Mouse (Mus musculus) forebrain, postnatal 0 days (tissue): ENCODE measurements at regions not wholly inside any gene's neighbourhood (a gene's known extent, or its start where the extent isn't known, plus 50 kb on each side); places are given as distances from the start of the nearest gene placed in this dataset.

ENCODE experiments used
- ATAC-seq: fragments of 200-750 bp; cut with Nextera tagmentation; 2 replicates; pipeline ENCODE4 v1.8.0; 2017; ENCODE audit warnings: mild to moderate bottlenecking, moderate library complexity
- DNase-seq: peaks from one replicate; pipeline ENCODE4 v3.0.0-alpha.2; 2015
- H3K27ac ChIP-seq: fragments of 300-500 bp; sonication (generic); 2 replicates; pipeline ENCODE4 v1.5.1; 2014; ENCODE audit warnings: low read depth, mild to moderate bottlenecking, antibody characterized with exemption, low read length, moderate library complexity, mixed read lengths
- H3K27me3 ChIP-seq: fragments of 300-500 bp; sonication (generic); 2 replicates; pipeline ENCODE4 v1.6.1; 2014; ENCODE audit warnings: mild to moderate bottlenecking, low read length, mixed read lengths; ENCODE audit not compliant: insufficient read depth
- H3K36me3 ChIP-seq: fragments of 300-500 bp; sonication (generic); 2 replicates; pipeline ENCODE4 v1.6.1; 2014; ENCODE audit warnings: mild to moderate bottlenecking, moderate library complexity; ENCODE audit not compliant: insufficient read depth
- H3K4me1 ChIP-seq: fragments of 300-500 bp; sonication (generic); 2 replicates; pipeline ENCODE4 v1.6.1; 2014; ENCODE audit warnings: antibody characterized with exemption; ENCODE audit not compliant: insufficient read depth
- H3K4me2 ChIP-seq: fragments of 300-500 bp; sonication (generic); 2 replicates; pipeline ENCODE4 v1.6.1; 2014; ENCODE audit warnings: low read depth, mild to moderate bottlenecking, moderate library complexity
- H3K4me3 ChIP-seq: fragments of 300-500 bp; sonication (generic); 2 replicates; pipeline ENCODE4 v1.5.1; 2014; ENCODE audit warnings: low read depth, low read length, mixed read lengths
- H3K9ac ChIP-seq: fragments of 300-500 bp; sonication (generic); 2 replicates; pipeline ENCODE4 v1.6.1; 2014; ENCODE audit warnings: mild to moderate bottlenecking
- H3K9me3 ChIP-seq: fragments of 300-500 bp; sonication (generic); 2 replicates; pipeline ENCODE4 v1.6.1; 2016; ENCODE audit warnings: low read length
- CTCF ChIP-seq: sonication (generic); IDR thresholded peaks from 2 replicates; pipeline ENCODE4 v1.5.1; 2016; ENCODE audit warnings: antibody characterized with exemption, control low read depth, low read depth
- WGBS: fragments of 180-500 bp; shearing (Covaris S2); extraction: QIAGEN DNeasy Blood & Tissue Kit; methylation state at CpG from one replicate; pipeline ENCODE4 v1.1.7; 2014; 5-methylcytosine and 5-hydroxymethylcytosine counted together

- H3K9me3 ChIP-seq, result no peaks in the 10 kb centered on the region
- WGBS, result 65% methylated on average over 2 of the region's 2 CpGs
- H3K9ac ChIP-seq, result no peak overlapping the region
- H3K4me3 ChIP-seq, result no peak overlapping the region
- no peak overlapping the region for H3K27ac ChIP-seq
- no peak overlapping the region for H3K4me2 ChIP-seq
- no peaks in the 10 kb centered on the region for H3K4me1 ChIP-seq
- no peaks in the 10 kb centered on the region for H3K36me3 ChIP-seq
- ATAC-seq (no peak), DNase-seq (no peak)
- no peak for TF ChIP-seq CTCF
- no peaks in the 10 kb centered on the region for H3K27me3 ChIP-seq
Measured at GRCm38 (mm10) chr3:128941156-128941555, 258.5 kb upstream of the Pitx2 start.

GRCm38 (mm10) chr3:128944631-128945030, 255.0 kb upstream of the Pitx2 start:
- DNase-seq (no peak), ATAC-seq (no peak)
- 81% methylated on average over 6 of the region's 6 CpGs for WGBS
- no peak for TF ChIP-seq CTCF
- Histone ChIP-seq H3K4me2 (no peak overlapping the region), H3K9me3 (no peaks in the 10 kb centered on the region), H3K4me3 (no peak overlapping the region), H3K36me3 (no peaks in the 10 kb centered on the region), H3K27ac (no peak overlapping the region), H3K27me3 (no peaks in the 10 kb centered on the region), H3K9ac (no peak overlapping the region), H3K4me1 (no peaks in the 10 kb centered on the region)

- no peak for ATAC-seq
- Histone ChIP-seq H3K27ac (no peak overlapping the region), H3K9ac (no peak overlapping the region), H3K27me3 (no peaks in the 10 kb centered on the region), H3K4me3 (no peak overlapping the region), H3K9me3 (no peaks in the 10 kb centered on the region), H3K4me1 (no peaks in the 10 kb centered on the region), H3K4me2 (no peak overlapping the region), H3K36me3 (no peaks in the 10 kb centered on the region)
- WGBS, result 98% methylated on average over 8 of the region's 8 CpGs
- TF ChIP-seq CTCF, result no peak
- DNase-seq, result no peak
Measured at GRCm38 (mm10) chr3:128954886-128955285, 244.8 kb upstream of the Pitx2 start.

- WGBS, result 78% methylated on average over 5 of the region's 5 CpGs
- no peaks in the 10 kb centered on the region for H3K4me1 ChIP-seq
- H3K4me2 ChIP-seq, result no peak overlapping the region
- TF ChIP-seq CTCF, result no peak
- no peaks in the 10 kb centered on the region for H3K27me3 ChIP-seq
- H3K4me3 ChIP-seq, result no peak overlapping the region
- no peak overlapping the region for H3K27ac ChIP-seq
- ATAC-seq (no peak), DNase-seq (no peak)
- no peaks in the 10 kb centered on the region for H3K9me3 ChIP-seq
- no peak overlapping the region for H3K9ac ChIP-seq
- no peaks in the 10 kb centered on the region for H3K36me3 ChIP-seq
Measured at GRCm38 (mm10) chr3:128976752-128977151, 222.9 kb upstream of the Pitx2 start.

- no peak for DNase-seq
- H3K27ac ChIP-seq, result no peak overlapping the region
- H3K4me2 ChIP-seq, result no peak overlapping the region
- no peaks in the 10 kb centered on the region for H3K36me3 ChIP-seq
- H3K4me1 ChIP-seq, result no peaks in the 10 kb centered on the region
- WGBS, result 81% methylated on average over 17 of the region's 17 CpGs
- H3K9me3 ChIP-seq, result no peaks in the 10 kb centered on the region
- H3K9ac ChIP-seq, result no peak overlapping the region
- no peaks in the 10 kb centered on the region for H3K27me3 ChIP-seq
- H3K4me3 ChIP-seq, result no peak overlapping the region
- no peak for TF ChIP-seq CTCF
- 0 out of 2 replicates have a peak, but pooled peaks have one; percentile 10 for ATAC-seq
Measured at GRCm38 (mm10) chr3:128990183-128990912, 209.3 kb upstream of the Pitx2 start.

GRCm38 (mm10) chr3:129002866-129003265, 196.8 kb upstream of the Pitx2 start:
- ATAC-seq (no peak; the same call in 1 of the 2 replicates), DNase-seq (no peak)
- H3K9me3 ChIP-seq, result no peaks in the 10 kb centered on the region
- no peak overlapping the region for H3K9ac ChIP-seq
- TF ChIP-seq CTCF, result no peak
- 46% methylated on average over 7 of the region's 7 CpGs for WGBS
- no peak overlapping the region for H3K4me3 ChIP-seq
- H3K27me3 ChIP-seq, result no peaks in the 10 kb centered on the region
- no peak overlapping the region for H3K4me2 ChIP-seq
- H3K36me3 ChIP-seq, result no peaks in the 10 kb centered on the region
- H3K27ac ChIP-seq, result no peak overlapping the region
- no peaks in the 10 kb centered on the region for H3K4me1 ChIP-seq

- Histone ChIP-seq H3K27ac (no peak overlapping the region), H3K27me3 (no peaks in the 10 kb centered on the region), H3K4me2 (no peak overlapping the region), H3K9ac (no peak overlapping the region), H3K36me3 (no peaks in the 10 kb centered on the region), H3K9me3 (no peaks in the 10 kb centered on the region), H3K4me1 (no peaks in the 10 kb centered on the region), H3K4me3 (no peak overlapping the region)
- DNase-seq, result no peak
- no peak for ATAC-seq
- WGBS, result 94% methylated on average over 8 of the region's 8 CpGs
- TF ChIP-seq CTCF, result no peak
Measured at GRCm38 (mm10) chr3:129004085-129004484, 195.6 kb upstream of the Pitx2 start.
